Mouse (Mus musculus) embryonic fibroblast, embryonic 13.5 days (primary cell): ENCODE results near the gene Nme7.

ENCODE experiments used
- CTCF ChIP-seq: IDR thresholded peaks from 2 replicates; pipeline ENCODE4 v1.5.1; 2011; ENCODE audit warnings: mild to moderate bottlenecking, control low read depth, low read length, moderate library complexity, borderline replicate concordance; ENCODE audit not compliant: insufficient read depth
- POLR2A ChIP-seq: IDR thresholded peaks from 2 replicates; pipeline ENCODE4 v1.6.1; 2011; ENCODE audit warnings: low read depth, mild to moderate bottlenecking, control low read depth, low read length, moderate library complexity

- TF ChIP-seq CTCF (no peak), POLR2A (no peak)
Observed at GRCm38 (mm10) chr1:164447521-164447920, 143.6 kb downstream of the Nme7 start.
